Mouse (Mus musculus) heart, embryonic 16.5 days (tissue): Measurements from ENCODE around the gene Csnk1e. TPM values are rescaled to one million over a fixed set of nuclear protein-coding genes. Genes with fewer than 3 reads are reported as not detected.

Experiments
- ATAC-seq: fragments of 200-750 bp; cut with Nextera tagmentation; replicated peaks from 2 replicates; pipeline ENCODE4 v1.8.0; 2017; ENCODE audit warnings: moderate number of reproducible peaks; ENCODE audit not compliant: insufficient read depth, low FRiP score; ENCODE audit errors: extremely low read depth
- H3K27ac ChIP-seq: fragments of 300-500 bp; sonication (generic); 2 replicates; pipeline ENCODE4 v1.5.1; 2014; ENCODE audit warnings: mild to moderate bottlenecking, low read length, control low read depth, moderate library complexity
- H3K27me3 ChIP-seq: fragments of 300-500 bp; sonication (generic); 2 replicates; pipeline ENCODE4 v1.6.1; 2014; ENCODE audit warnings: low read length, mixed read lengths; ENCODE audit not compliant: control insufficient read depth, insufficient read depth
- H3K36me3 ChIP-seq: fragments of 300-500 bp; sonication (generic); 2 replicates; pipeline ENCODE4 v1.6.1; 2014; ENCODE audit not compliant: control insufficient read depth, insufficient read depth
- H3K4me1 ChIP-seq: fragments of 300-500 bp; sonication (generic); 2 replicates; pipeline ENCODE4 v1.6.1; 2014; ENCODE audit warnings: low read length, mixed read lengths; ENCODE audit not compliant: control insufficient read depth, insufficient read depth
- H3K4me2 ChIP-seq: fragments of 300-500 bp; sonication (generic); 2 replicates; pipeline ENCODE4 v1.6.1; 2014; ENCODE audit warnings: low read depth, mild to moderate bottlenecking, control low read depth, low read length
- H3K4me3 ChIP-seq: fragments of 300-500 bp; sonication (generic); 2 replicates; pipeline ENCODE4 v1.5.1; 2014; ENCODE audit warnings: mild to moderate bottlenecking, control low read depth, low read length
- H3K9ac ChIP-seq: fragments of 300-500 bp; sonication (generic); 2 replicates; pipeline ENCODE4 v1.6.1; 2014; ENCODE audit warnings: low read length, control low read depth
- H3K9me3 ChIP-seq: fragments of 300-500 bp; sonication (generic); replicated peaks from 2 replicates; pipeline ENCODE4 v1.6.1; 2016; ENCODE audit warnings: low read length; ENCODE audit not compliant: control insufficient read depth
- WGBS: fragments of 180-500 bp; shearing (Covaris S2); extraction: QIAGEN DNeasy Blood & Tissue Kit; methylation state at CpG from one replicate; pipeline ENCODE4 v1.1.7; 2014; 5-methylcytosine and 5-hydroxymethylcytosine counted together
- polyA plus RNA-seq: library from polyadenylated mRNA; unstranded; fragments of >200 nt; fragmentation: Nextera tagmentation; extraction: Ambion mirVana; gene quantifications from 2 replicates; pipeline ENCODE4 v1.2.1, GENCODE M21; 2015

Csnk1e gene
- polyA plus RNA-seq, 1 experiment from 2014 or later, result 54.0 TPM

DNA sequence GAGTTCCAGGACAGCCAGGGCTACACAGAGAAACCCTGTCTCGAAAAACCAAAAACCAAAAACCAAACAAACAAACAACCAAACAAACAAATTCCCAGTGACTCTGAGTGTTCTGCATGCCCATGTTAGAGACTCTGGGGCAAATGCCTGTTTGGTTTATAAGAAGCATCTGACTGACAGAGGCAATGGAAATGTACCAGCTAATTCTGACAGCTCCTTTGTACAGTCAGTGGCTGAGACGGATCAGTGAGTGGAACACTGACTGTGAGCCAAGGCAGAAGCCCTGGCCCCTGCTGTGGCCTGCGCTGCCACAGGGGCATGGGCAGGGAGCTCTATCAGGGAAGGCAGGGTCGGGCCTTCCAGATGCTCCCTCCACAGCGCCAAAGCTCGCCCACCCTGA is 68.3 kb downstream of the Csnk1e start:
- H3K27ac ChIP-seq, result peak overlapping the region; percentile 60
- no peaks in the 10 kb centered on the region for H3K27me3 ChIP-seq
- H3K4me2 ChIP-seq, result no peak overlapping the region
- no peaks in the 10 kb centered on the region for H3K36me3 ChIP-seq
- 40% methylated on average over 6 of the region's 6 CpGs for WGBS
- no peak overlapping the region for H3K9ac ChIP-seq
- H3K9me3 ChIP-seq, result no peaks in the 10 kb centered on the region
- no peak overlapping the region for H3K4me3 ChIP-seq
- peaks cover 64% of the 10 kb centered on the region for H3K4me1 ChIP-seq
- ATAC-seq, result no peak

DNA sequence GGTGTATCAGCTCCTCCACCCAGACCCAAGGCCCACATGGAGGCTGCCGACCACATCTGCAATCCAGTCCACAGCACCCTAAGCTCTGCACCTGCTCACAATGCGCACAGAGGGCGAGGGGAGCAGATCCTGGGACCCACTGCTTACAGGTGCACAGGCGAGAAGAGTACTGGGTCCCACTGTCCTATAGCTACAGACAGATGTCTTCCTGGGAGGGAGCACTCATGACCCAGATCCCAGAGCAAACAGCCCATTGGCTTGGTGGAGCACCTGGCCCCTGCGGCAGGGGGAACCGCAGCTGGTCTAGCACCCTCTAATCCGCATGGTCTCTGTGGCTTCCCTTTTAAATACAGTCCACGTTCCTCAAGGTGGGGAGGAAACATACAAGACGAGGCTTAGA is 73.7 kb downstream of the Csnk1e start:
- no peaks in the 10 kb centered on the region for H3K9me3 ChIP-seq
- H3K27ac ChIP-seq, result peak overlapping the region; percentile 89
- 76% methylated on average over 9 of the region's 9 CpGs for WGBS
- peaks cover 45% of the 10 kb centered on the region for H3K4me1 ChIP-seq
- peak overlapping the region; percentile 51 for H3K9ac ChIP-seq
- peaks cover 9% of the 10 kb centered on the region for H3K36me3 ChIP-seq
- ATAC-seq, result no peak
- no peak overlapping the region for H3K4me3 ChIP-seq
- H3K4me2 ChIP-seq, result peak overlapping the region; percentile 49
- H3K27me3 ChIP-seq, result no peaks in the 10 kb centered on the region

DNA sequence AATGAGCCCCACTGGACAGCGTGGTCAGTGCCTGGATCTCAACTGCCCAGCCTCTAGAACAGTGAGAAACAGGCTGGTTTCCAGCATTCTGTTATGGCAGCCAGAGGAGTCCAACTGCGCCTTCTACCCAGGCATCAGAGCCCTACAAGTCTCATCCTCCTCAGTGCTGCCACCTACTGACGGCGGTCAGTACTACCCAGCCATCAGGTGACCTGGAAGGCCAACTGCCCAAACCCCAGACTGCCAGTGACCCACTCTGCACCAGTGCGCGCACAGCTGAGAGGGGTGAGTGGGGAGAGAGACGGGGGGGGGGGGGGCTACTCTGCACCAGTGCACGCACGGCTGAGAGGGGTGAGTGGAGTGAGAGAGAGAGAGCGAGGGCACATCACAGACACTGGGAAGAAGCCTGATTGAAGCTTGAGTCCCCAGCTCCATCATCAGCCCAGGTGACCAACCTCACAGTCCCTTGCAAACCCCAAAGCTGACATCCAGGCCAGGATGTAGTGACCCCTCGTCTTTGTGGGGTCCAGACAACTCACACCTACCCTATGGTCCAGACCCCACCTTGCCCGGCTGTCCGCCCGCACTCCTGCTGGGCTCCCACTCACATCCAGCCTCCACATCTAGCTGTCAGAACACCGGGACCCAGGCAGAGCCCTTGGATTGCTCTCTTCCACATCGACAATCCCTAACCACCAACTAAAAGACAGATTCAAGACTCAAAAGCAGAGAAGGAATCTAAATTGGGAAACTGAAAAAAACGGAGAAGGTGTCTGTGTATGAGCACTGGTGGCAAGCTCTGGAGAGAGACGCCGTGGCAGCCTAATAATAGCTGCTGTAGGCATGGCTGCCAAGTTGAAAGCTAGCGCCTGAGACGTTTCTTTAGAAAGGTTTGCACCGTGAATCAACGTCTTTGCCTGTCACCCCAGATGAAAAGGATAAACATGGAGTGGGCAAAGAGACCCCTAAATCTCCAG is 74.6 kb downstream of the Csnk1e start:
- WGBS, result 29% methylated on average over 22 of the region's 23 CpGs
- Histone ChIP-seq H3K4me2 (peak overlapping the region; percentile 49), H3K27me3 (no peaks in the 10 kb centered on the region), H3K4me3 (peak overlapping the region; percentile 13), H3K4me1 (peaks cover 42% of the 10 kb centered on the region), H3K9me3 (no peaks in the 10 kb centered on the region), H3K36me3 (peaks cover 18% of the 10 kb centered on the region), H3K27ac (peak overlapping the region; percentile 89), H3K9ac (peak overlapping the region; percentile 63)
- peak; percentile 40 for ATAC-seq

DNA sequence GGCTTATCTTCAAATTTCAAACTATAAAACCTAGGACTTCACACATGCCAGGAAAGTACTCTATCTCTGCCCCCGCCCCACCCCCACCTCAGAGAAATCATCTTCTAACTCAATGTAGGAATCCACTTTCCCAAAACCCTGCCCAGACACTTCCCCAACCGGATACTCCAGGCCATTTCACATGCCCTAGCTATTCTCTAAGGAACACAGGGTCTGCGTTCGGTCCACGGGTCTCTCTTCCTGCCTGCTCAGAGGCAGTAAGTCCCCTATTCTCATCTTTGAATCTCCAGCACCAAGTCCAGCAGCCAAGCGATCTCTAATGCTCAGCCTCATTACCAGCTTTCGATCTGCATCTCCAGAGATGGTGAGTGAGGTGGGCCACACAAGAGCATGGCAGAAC is 75.7 kb downstream of the Csnk1e start:
- H3K9ac ChIP-seq, result no peak overlapping the region
- ATAC-seq, result no peak
- peaks cover 21% of the 10 kb centered on the region for H3K36me3 ChIP-seq
- peak overlapping the region; percentile 89 for H3K27ac ChIP-seq
- H3K4me2 ChIP-seq, result no peak overlapping the region
- H3K4me3 ChIP-seq, result no peak overlapping the region
- WGBS, result 83% methylated on average over 7 of the region's 7 CpGs
- no peaks in the 10 kb centered on the region for H3K9me3 ChIP-seq
- H3K27me3 ChIP-seq, result no peaks in the 10 kb centered on the region
- H3K4me1 ChIP-seq, result peaks cover 42% of the 10 kb centered on the region

DNA sequence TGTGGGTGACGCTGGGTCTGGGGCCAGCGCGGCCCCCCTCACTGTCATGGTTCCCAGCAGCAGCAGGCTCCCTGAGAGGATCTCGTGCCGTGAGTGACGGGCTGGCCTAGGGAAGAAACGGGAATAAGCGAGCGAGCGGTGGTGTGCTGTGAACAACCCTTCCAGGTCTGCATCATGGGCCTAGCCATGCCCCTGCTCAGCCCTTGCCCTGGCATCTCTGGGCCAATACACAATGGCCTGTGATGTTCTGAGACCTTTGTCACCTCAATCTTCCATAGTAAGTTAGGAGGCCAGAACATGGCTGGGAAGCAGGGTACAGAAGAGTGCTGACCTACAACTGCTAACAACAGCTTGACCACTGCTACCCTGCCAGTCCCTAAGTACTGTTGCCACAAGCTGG is 76.8 kb downstream of the Csnk1e start:
- Histone ChIP-seq H3K27me3 (no peaks in the 10 kb centered on the region), H3K9me3 (no peaks in the 10 kb centered on the region), H3K9ac (no peak overlapping the region; the same call in 1 of the 2 replicates), H3K4me2 (no peak overlapping the region), H3K27ac (peak overlapping the region; percentile 56; the same call in 1 of the 2 replicates), H3K36me3 (peaks cover 21% of the 10 kb centered on the region), H3K4me3 (no peak overlapping the region), H3K4me1 (peaks cover 42% of the 10 kb centered on the region)
- no peak for ATAC-seq
- 93% methylated on average over 10 of the region's 10 CpGs for WGBS

DNA sequence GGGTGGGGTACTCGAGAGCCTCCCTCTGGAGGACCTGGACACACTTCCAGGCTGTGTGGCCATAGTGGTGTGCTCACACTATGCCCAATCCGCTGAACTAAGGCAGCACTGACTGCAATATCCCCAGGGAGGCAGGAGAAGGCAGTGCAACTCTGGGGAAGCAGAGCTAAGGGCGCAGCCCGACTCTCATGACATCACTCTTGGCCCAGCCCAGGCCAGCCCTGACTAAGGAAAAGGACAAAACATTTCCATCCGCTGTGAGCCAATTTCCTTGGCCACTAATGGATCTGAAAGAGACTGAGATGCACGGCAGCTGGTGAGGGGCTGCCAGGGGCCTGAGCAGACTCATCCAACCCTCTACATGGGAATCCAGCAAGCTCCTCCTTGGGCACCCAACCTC is 77.7 kb downstream of the Csnk1e start:
- no peak overlapping the region for H3K4me3 ChIP-seq
- peak; percentile 58; the same call in 1 of the 2 replicates for ATAC-seq
- H3K9me3 ChIP-seq, result no peaks in the 10 kb centered on the region
- 51% methylated on average over 6 of the region's 6 CpGs for WGBS
- peaks cover 24% of the 10 kb centered on the region for H3K36me3 ChIP-seq
- no peak overlapping the region; the same call in 1 of the 2 replicates for H3K9ac ChIP-seq
- peak overlapping the region; percentile 56 for H3K27ac ChIP-seq
- peaks cover 38% of the 10 kb centered on the region for H3K4me1 ChIP-seq
- H3K4me2 ChIP-seq, result no peak overlapping the region
- H3K27me3 ChIP-seq, result no peaks in the 10 kb centered on the region

DNA sequence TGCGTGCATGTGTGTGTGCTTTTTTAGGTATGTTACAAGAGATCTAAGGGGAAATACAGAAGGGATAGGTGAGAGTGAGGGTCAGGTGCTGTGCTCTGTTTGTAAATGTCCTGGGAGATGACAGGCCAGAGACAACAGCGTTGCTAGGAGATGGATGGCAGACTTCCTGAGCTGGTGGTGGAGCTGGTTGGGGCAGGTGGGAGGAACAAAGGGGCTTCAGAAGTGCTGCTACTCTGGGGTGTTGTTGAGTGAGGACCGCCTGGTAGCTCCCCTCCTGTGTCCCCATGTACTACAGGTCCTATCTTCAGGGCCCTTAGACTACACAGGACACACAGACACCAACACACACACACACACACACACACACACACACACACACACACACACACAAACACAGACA is 80.6 kb downstream of the Csnk1e start:
- H3K4me1 ChIP-seq, result peaks cover 13% of the 10 kb centered on the region
- H3K9ac ChIP-seq, result no peak overlapping the region
- no peak overlapping the region for H3K4me2 ChIP-seq
- ATAC-seq, result no peak
- no peaks in the 10 kb centered on the region for H3K9me3 ChIP-seq
- 59% methylated on average over 3 of the region's 3 CpGs for WGBS
- H3K4me3 ChIP-seq, result no peak overlapping the region
- peaks cover 27% of the 10 kb centered on the region for H3K36me3 ChIP-seq
- H3K27me3 ChIP-seq, result no peaks in the 10 kb centered on the region
- H3K27ac ChIP-seq, result no peak overlapping the region

DNA sequence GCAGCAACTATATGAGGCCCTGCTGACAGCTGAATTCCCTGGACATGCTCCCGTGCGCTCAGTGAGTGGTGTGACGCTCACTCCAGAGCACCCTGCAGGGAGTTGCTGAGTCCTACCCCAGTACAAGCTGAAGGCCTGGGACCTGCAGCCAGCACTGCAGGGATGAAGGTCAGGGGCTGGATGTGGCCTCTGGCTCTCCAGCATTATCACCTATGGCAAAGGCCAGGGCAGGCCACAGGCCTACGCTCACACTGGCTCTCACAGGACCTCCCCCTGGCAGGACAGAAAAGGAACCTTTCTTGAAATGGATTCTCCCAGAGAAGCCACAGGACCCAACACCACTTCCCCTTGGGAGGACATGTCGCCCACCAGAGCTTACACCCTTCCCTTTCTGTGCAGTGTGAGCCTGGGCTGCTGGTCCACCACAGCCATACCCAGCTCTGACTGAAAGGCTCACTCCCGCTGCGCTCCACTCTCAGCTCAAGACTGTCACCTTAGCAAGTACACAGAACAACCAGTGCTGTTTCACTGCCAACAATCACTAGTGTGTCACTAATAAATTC is 85.0 kb downstream of the Csnk1e start:
- Histone ChIP-seq H3K4me3 (no peak overlapping the region), H3K4me2 (no peak overlapping the region), H3K27ac (no peak overlapping the region), H3K9me3 (no peaks in the 10 kb centered on the region), H3K36me3 (peaks cover 26% of the 10 kb centered on the region), H3K27me3 (no peaks in the 10 kb centered on the region), H3K4me1 (peaks cover 5% of the 10 kb centered on the region), H3K9ac (no peak overlapping the region)
- ATAC-seq, result no peak
- 73% methylated on average over 7 of the region's 7 CpGs for WGBS
